Mouse (Mus musculus): ENCODE data around the gene Dapk1. TPM values are rescaled to one million over a fixed set of nuclear protein-coding genes. Genes with fewer than 3 reads are reported as not detected.
A peak's percentile ranks its signal among the peaks of the same experiment; 100 is the strongest.

Dapk1 gene
- total and polyA plus RNA-seq, 3 experiments: 26.0 to 27.1 (median 26.3) TPM

DNA sequence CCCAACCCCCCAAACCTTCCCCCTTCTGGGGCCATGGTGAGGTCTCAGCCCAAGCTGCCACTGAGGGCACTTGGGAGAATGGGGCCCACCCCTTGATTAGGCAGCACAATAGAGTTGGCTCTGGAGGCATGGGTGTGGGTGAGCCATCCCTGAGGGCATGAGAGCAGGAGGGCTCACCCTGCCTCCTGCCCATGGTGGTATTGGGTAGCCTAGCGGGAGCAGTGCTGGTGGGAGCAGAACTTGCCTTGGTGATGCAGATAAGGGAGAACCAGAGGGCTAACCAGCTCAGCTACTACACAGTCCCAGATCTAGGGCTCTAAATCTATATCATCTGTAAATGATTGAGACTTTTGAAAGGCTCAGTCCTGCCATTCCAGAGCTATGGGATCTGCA, 32.2 kb upstream of the Dapk1 start:
- 88% methylated on average over 1 of the region's 1 CpGs for WGBS
- H3K4me3 ChIP-seq: no peak overlapping the region
- no peaks in the 10 kb centered on the region for H3K27me3 ChIP-seq (ENCODE audit: control insufficient read depth, insufficient read depth, low read length)
- no peaks in the 10 kb centered on the region for H3K36me3 ChIP-seq (ENCODE audit: control insufficient read depth, insufficient read depth, low read length)
- no peak for TF ChIP-seq POLR2A (IDR thresholded peaks at IDR 0.05; ENCODE audit: insufficient read depth, low read depth, low read length)
- no peak for TF ChIP-seq EP300 (IDR thresholded peaks at IDR 0.05; ENCODE audit: insufficient read depth, low read depth, low read length)
- TF ChIP-seq CTCF (IDR thresholded peaks at IDR 0.05): no peak
- H3K79me2 ChIP-seq (replicated peaks; ENCODE audit: control insufficient read depth, insufficient read depth, low read length): no peaks in the 10 kb centered on the region
- intact Hi-C loops (cut with DNase I): no loop called here
- no peaks in the 10 kb centered on the region for H3K4me1 ChIP-seq (ENCODE audit: control insufficient read depth, insufficient read depth, low read length)
- H3K9ac ChIP-seq (ENCODE audit: low read depth, low read length): no peak overlapping the region
- H3K27ac ChIP-seq: no peak overlapping the region
- no peak for DNase-seq

DNA sequence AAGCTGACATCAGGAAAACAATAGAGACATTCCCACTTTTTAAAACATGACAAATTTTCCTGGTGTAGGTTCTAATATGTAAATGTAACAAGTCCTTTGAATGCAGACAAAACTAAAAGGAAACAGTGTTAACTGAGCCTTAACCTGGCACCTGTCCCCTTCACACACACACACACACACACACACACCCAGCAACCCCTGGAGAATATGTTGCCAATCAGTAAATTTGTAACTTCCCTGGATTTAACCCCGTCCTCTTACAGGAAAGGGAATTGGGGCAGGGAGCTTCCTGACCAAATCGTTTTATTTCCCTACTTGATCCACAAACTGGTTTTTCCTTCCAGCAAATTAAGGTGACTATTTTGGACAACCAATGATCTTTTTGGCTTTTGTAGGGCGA, 28.2 kb upstream of the Dapk1 start:
- 43% methylated on average over 3 of the region's 3 CpGs for WGBS
- no peak for DNase-seq
- Histone ChIP-seq H3K27ac (no peak overlapping the region), H3K27me3 (ENCODE audit: control insufficient read depth, insufficient read depth, low read length) (no peaks in the 10 kb centered on the region), H3K4me3 (no peak overlapping the region), H3K9ac (ENCODE audit: low read depth, low read length) (no peak overlapping the region), H3K36me3 (ENCODE audit: control insufficient read depth, insufficient read depth, low read length) (no peaks in the 10 kb centered on the region), H3K4me1 (ENCODE audit: control insufficient read depth, insufficient read depth, low read length) (no peaks in the 10 kb centered on the region), H3K79me2 (replicated peaks; ENCODE audit: control insufficient read depth, insufficient read depth, low read length) (no peaks in the 10 kb centered on the region)
- intact Hi-C loops (cut with DNase I): no loop called here
- TF ChIP-seq EP300 (IDR thresholded peaks at IDR 0.05; ENCODE audit: insufficient read depth, low read depth, low read length) (no peak), CTCF (IDR thresholded peaks at IDR 0.05) (no peak), POLR2A (IDR thresholded peaks at IDR 0.05; ENCODE audit: insufficient read depth, low read depth, low read length) (no peak)

DNA sequence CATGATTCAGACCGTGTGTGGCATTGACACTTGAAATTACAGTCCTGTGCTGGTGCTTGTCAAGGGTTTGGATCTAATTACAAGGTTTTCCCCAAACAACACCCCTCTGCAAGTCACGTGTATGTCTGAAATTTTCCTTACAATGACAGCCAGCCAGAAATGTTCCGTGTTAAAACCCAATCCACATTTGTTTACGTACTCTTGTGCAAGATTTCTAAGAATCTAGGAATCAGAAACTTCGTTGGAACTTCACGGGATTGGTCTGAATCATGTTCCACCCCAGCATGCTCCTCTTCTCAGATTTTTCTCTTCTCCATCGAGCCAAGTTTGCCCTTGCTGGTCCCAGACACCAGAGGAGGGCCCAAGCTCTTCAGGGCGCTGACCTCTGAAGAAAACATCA, 27.8 kb upstream of the Dapk1 start:
- no peaks in the 10 kb centered on the region for H3K36me3 ChIP-seq (ENCODE audit: control insufficient read depth, insufficient read depth, low read length)
- H3K4me3 ChIP-seq: no peak overlapping the region
- TF ChIP-seq EP300 (IDR thresholded peaks at IDR 0.05; ENCODE audit: insufficient read depth, low read depth, low read length) (no peak), POLR2A (IDR thresholded peaks at IDR 0.05; ENCODE audit: insufficient read depth, low read depth, low read length) (no peak), CTCF (IDR thresholded peaks at IDR 0.05) (no peak)
- WGBS: 69% methylated on average over 8 of the region's 8 CpGs
- intact Hi-C loops (cut with DNase I): no loop called here
- DNase-seq: no peak
- H3K4me1 ChIP-seq (ENCODE audit: control insufficient read depth, insufficient read depth, low read length): no peaks in the 10 kb centered on the region
- H3K27me3 ChIP-seq (ENCODE audit: control insufficient read depth, insufficient read depth, low read length): no peaks in the 10 kb centered on the region
- no peak overlapping the region for H3K27ac ChIP-seq
- H3K9ac ChIP-seq (ENCODE audit: low read depth, low read length): no peak overlapping the region
- no peaks in the 10 kb centered on the region for H3K79me2 ChIP-seq (replicated peaks; ENCODE audit: control insufficient read depth, insufficient read depth, low read length)

DNA sequence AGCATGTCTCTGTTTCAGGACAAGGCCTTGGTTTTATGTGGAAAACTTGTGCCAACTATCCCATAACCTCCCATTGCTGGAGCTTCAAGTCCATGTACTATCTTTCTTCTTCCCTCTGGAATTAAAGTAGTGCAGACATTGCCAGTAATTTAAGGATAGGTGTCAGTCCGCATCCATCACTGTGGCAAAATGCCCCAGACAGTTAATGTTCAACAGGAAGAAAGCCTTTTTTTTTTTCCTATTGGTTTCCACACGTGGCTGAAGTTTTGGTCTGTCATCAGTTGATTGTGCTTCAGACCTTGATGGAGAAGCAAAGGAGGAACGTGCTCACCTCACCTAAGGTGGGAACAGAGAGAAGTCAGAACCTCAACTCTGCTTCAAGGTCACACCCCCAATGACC, 23.2 kb upstream of the Dapk1 start:
- 76% methylated on average over 3 of the region's 3 CpGs for WGBS
- no peak overlapping the region for H3K9ac ChIP-seq (ENCODE audit: low read depth, low read length)
- H3K4me1 ChIP-seq (ENCODE audit: control insufficient read depth, insufficient read depth, low read length): no peaks in the 10 kb centered on the region
- H3K27ac ChIP-seq: no peak overlapping the region
- no peak for TF ChIP-seq CTCF (IDR thresholded peaks at IDR 0.05)
- no peak for TF ChIP-seq EP300 (IDR thresholded peaks at IDR 0.05; ENCODE audit: insufficient read depth, low read depth, low read length)
- no peak for TF ChIP-seq POLR2A (IDR thresholded peaks at IDR 0.05; ENCODE audit: insufficient read depth, low read depth, low read length)
- intact Hi-C loops (cut with DNase I): no loop called here
- H3K27me3 ChIP-seq (ENCODE audit: control insufficient read depth, insufficient read depth, low read length): no peaks in the 10 kb centered on the region
- H3K36me3 ChIP-seq (ENCODE audit: control insufficient read depth, insufficient read depth, low read length): no peaks in the 10 kb centered on the region
- H3K4me3 ChIP-seq: no peak overlapping the region
- DNase-seq: no peak
- no peaks in the 10 kb centered on the region for H3K79me2 ChIP-seq (replicated peaks; ENCODE audit: control insufficient read depth, insufficient read depth, low read length)

DNA sequence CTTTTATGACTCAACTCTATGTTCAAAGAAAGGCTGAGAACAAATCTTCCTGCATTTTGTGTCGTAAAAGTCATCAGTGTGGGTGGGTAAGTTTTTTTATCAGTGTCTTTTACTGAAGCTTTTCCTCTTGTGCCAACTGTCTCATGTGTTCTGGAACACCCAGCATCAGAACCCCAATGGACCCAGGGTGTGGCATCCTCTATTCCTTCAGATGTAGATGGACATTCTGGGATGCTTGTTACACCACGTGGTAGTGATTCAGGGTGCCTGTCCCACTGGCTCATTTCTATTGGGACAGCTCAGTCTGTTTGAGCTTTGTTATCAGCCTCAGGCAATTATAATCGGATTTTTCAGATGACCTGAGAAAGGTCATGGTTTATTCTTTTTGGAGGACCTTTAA, 6.9 kb upstream of the Dapk1 start:
- 62% methylated on average over 3 of the region's 3 CpGs for WGBS
- peak in 1 of 2 experiments; percentile 36 for DNase-seq

DNA sequence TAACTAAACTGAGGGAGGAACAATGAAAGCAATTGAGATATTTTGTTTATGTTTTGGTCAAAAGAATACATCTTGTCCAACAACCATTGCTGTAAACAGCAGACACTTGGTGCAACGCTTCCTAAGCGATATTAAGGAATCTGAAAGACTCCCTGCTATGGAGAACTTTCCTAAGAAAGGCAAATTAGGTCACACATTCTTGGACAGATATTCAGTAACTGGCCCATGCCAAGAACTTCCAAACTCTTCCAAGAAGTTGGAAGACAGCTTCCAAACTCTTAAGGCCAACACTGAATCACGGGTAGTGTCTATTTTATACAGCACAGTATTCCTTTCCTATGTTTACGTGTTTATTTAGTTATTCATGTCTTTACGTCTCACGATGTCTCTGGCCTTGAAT, 6.2 kb upstream of the Dapk1 start:
- no peaks in the 10 kb centered on the region for H3K27me3 ChIP-seq (ENCODE audit: control insufficient read depth, insufficient read depth, low read length)
- peak overlapping the region; percentile 41 for H3K27ac ChIP-seq
- H3K9ac ChIP-seq (ENCODE audit: low read depth, low read length): no peak overlapping the region
- 79% methylated on average over 6 of the region's 6 CpGs for WGBS
- no peaks in the 10 kb centered on the region for H3K36me3 ChIP-seq (ENCODE audit: control insufficient read depth, insufficient read depth, low read length)
- H3K4me1 ChIP-seq (ENCODE audit: control insufficient read depth, insufficient read depth, low read length): peaks cover 3% of the 10 kb centered on the region
- no peaks in the 10 kb centered on the region for H3K79me2 ChIP-seq (replicated peaks; ENCODE audit: control insufficient read depth, insufficient read depth, low read length)
- no peak for DNase-seq
- intact Hi-C loops (cut with DNase I): no loop called here
- TF ChIP-seq EP300 (IDR thresholded peaks at IDR 0.05; ENCODE audit: insufficient read depth, low read depth, low read length): no peak
- no peak for TF ChIP-seq CTCF (IDR thresholded peaks at IDR 0.05)
- no peak for TF ChIP-seq POLR2A (IDR thresholded peaks at IDR 0.05; ENCODE audit: insufficient read depth, low read depth, low read length)
- H3K4me3 ChIP-seq: no peak overlapping the region

More for the DNA sequence above, 6.9 kb upstream of the Dapk1 start:
- TF ChIP-seq CTCF (IDR thresholded peaks at IDR 0.05) (no peak), EP300 (IDR thresholded peaks at IDR 0.05; ENCODE audit: insufficient read depth, low read depth, low read length) (no peak)
- no peak overlapping the region for H3K4me3 ChIP-seq
- no peak overlapping the region for H3K9ac ChIP-seq (ENCODE audit: low read depth, low read length)
- intact Hi-C loops (cut with DNase I): no loop called here
- H3K27me3 ChIP-seq (ENCODE audit: control insufficient read depth, insufficient read depth, low read length): no peaks in the 10 kb centered on the region
- peaks cover 3% of the 10 kb centered on the region for H3K4me1 ChIP-seq (ENCODE audit: control insufficient read depth, insufficient read depth, low read length)
- H3K36me3 ChIP-seq (ENCODE audit: control insufficient read depth, insufficient read depth, low read length): no peaks in the 10 kb centered on the region
- H3K79me2 ChIP-seq (replicated peaks; ENCODE audit: control insufficient read depth, insufficient read depth, low read length): no peaks in the 10 kb centered on the region
- no peak overlapping the region; the same call in 1 of the 2 replicates for H3K27ac ChIP-seq

Data from heart, adult 2 months (tissue).